Mouse (Mus musculus) myocyte (in vitro differentiated cells): ENCODE results near the gene Spata31d1b. TPM values are rescaled to one million over a fixed set of nuclear protein-coding genes. Genes with fewer than 3 reads are reported as not detected.
"Not testable (repeated sequence)": the region's sequence is repeated elsewhere in the genome, so short reads cannot be mapped to it uniquely, and the experiment has no call there.

ENCODE experiments used
- H3K27me3 ChIP-seq: one replicate; pipeline ENCODE4 v1.6.1; 2011; ENCODE audit not compliant: control insufficient read depth, insufficient read depth, insufficient read length
- H3K36me3 ChIP-seq: one replicate; pipeline ENCODE4 v1.6.1; 2011; ENCODE audit not compliant: control insufficient read depth, insufficient read depth
- H3K4me2 ChIP-seq: one replicate; pipeline ENCODE4 v1.6.1; 2011; ENCODE audit warnings: low read depth, control low read depth
- H3K4me3 ChIP-seq: one replicate; pipeline ENCODE4 v1.5.1; 2011; ENCODE audit warnings: mild to moderate bottlenecking, control low read depth, moderate library complexity
- H3K79me2 ChIP-seq: one replicate; pipeline ENCODE4 v1.6.1; 2011; ENCODE audit not compliant: control insufficient read depth, insufficient read depth
- H3ac ChIP-seq: one replicate; pipeline ENCODE4 v1.6.1; 2011; ENCODE audit not compliant: control insufficient read depth, insufficient read length
- CEBPB ChIP-seq: IDR thresholded peaks from 2 replicates; pipeline ENCODE4 v1.6.1; 2011; ENCODE audit warnings: mild to moderate bottlenecking, moderate library complexity; ENCODE audit not compliant: poor library complexity, insufficient read depth, severe bottlenecking
- E2F4 ChIP-seq: IDR thresholded peaks from one replicate; pipeline ENCODE4 v1.6.1; 2011; ENCODE audit warnings: mild to moderate bottlenecking, control low read depth, moderate library complexity; ENCODE audit not compliant: insufficient read depth
- MAX ChIP-seq: IDR thresholded peaks from one replicate; pipeline ENCODE4 v1.6.1; 2011; ENCODE audit warnings: low read depth, mild to moderate bottlenecking, control low read depth
- MYOD1 ChIP-seq, 3 experiments: IDR thresholded peaks; one replicate each; pipeline ENCODE4 v1.6.1; 2011; ENCODE audit warnings: control low read depth in 2 of 3, low read depth in 2 of 3, mild to moderate bottlenecking in 2 of 3, moderate library complexity in 1 of 3; ENCODE audit not compliant: insufficient read length in 2 of 3, control insufficient read depth in 1 of 3
- MYOG ChIP-seq, 3 experiments: IDR thresholded peaks; one replicate each; pipeline ENCODE4 v1.6.1; 2011; ENCODE audit warnings: control low read depth in 2 of 3, low read depth in 2 of 3, mild to moderate bottlenecking in 2 of 3; ENCODE audit not compliant: insufficient read length in 2 of 3, control insufficient read depth in 1 of 3, insufficient read depth in 1 of 3
- POLR2A ChIP-seq: IDR thresholded peaks from one replicate; pipeline ENCODE4 v1.6.1; 2011; ENCODE audit warnings: low read depth, mild to moderate bottlenecking, control low read depth, moderate library complexity; ENCODE audit not compliant: insufficient read length
- POLR2AphosphoS2 ChIP-seq: IDR thresholded peaks from one replicate; pipeline ENCODE4 v1.6.1; 2011; ENCODE audit warnings: low read depth, control low read depth; ENCODE audit not compliant: insufficient read length
- REST ChIP-seq: IDR thresholded peaks from one replicate; pipeline ENCODE4 v1.6.1; 2011; ENCODE audit warnings: mild to moderate bottlenecking, control low read depth, moderate library complexity; ENCODE audit not compliant: insufficient read depth, insufficient read length
- SRF ChIP-seq: IDR thresholded peaks from one replicate; pipeline ENCODE4 v1.6.1; 2011; ENCODE audit warnings: low read depth; ENCODE audit not compliant: control insufficient read depth, insufficient read length
- TCF12 ChIP-seq: IDR thresholded peaks from one replicate; pipeline ENCODE4 v1.6.1; 2011; ENCODE audit warnings: mild to moderate bottlenecking, control low read depth; ENCODE audit not compliant: poor library complexity, insufficient read depth, severe bottlenecking
- TCF3 ChIP-seq: IDR thresholded peaks from one replicate; pipeline ENCODE4 v1.6.1; 2011; ENCODE audit warnings: low read depth, control low read depth; ENCODE audit not compliant: insufficient read length
- USF1 ChIP-seq: IDR thresholded peaks from one replicate; pipeline ENCODE4 v1.6.1; 2011; ENCODE audit warnings: low read depth, mild to moderate bottlenecking, control low read depth, moderate library complexity
- polyA plus RNA-seq: library from polyadenylated mRNA; unstranded; fragments of >200 nt; fragmentation: generic; extraction: Trizol; gene quantifications from one replicate; pipeline ENCODE4 v1.2.1, GENCODE M21; 2012; ENCODE audit warnings: missing spikeins

Spata31d1b gene
- polyA plus RNA-seq, 1 experiment, result not detected

DNA sequence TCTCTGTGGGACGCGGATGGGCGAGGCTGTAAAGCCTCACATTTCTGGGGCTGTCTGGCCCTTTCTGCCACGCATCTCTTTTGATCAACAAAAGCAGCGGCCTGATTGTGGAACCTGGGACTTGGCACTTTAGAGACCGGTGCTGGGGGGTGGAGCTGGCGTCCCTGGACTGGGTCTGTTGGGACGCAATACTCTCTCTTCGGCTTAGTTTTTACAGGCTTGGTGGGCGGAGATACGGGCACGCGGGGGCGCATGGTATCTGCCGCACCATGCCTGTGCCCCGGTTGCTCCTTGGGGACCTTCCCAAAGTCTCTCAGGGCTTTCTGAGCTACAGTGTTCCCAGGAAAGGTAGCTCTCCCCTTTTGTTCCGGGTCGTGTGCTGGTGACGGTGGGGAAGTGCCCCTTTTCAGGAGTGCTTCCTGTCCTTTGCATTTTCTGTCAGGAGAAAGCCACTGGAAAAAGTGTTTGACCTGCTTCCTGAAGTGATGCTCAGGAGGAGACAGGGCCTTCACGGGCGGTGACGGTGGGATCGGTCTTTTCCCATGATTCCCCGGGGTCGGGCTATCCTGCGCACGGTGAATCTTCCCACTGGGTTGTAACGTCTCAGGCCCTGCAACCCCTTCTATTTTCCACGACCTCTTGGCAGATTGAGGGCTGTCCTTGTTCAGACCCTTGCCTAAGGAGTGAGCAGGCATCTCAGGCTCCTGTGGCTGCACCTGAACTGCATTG lies 14.2 kb downstream of the Spata31d1b start:
- Histone ChIP-seq H3ac (no peak overlapping the region), H3K4me2 (no peak overlapping the region), H3K27me3 (peaks cover 46% of the 10 kb centered on the region), H3K79me2 (no peaks in the 10 kb centered on the region), H3K4me3 (no peak overlapping the region), H3K36me3 (no peaks in the 10 kb centered on the region)
- TF ChIP-seq POLR2AphosphoS2, result no peak
- TF ChIP-seq POLR2A, result no peak
- no peak for TF ChIP-seq REST
- no peak for TF ChIP-seq TCF12
- no peak for TF ChIP-seq TCF3
- TF ChIP-seq MAX, result no peak

GRCm38 (mm10) chr13:59728378-59729093 lies 16.5 kb downstream of the Spata31d1b start:
- Histone ChIP-seq H3K79me2 (no peaks in the 10 kb centered on the region), H3K36me3 (no peaks in the 10 kb centered on the region), H3K4me2 (no peak overlapping the region), H3K27me3 (peaks cover 37% of the 10 kb centered on the region), H3K4me3 (no peak overlapping the region), H3ac (no peak overlapping the region)
- TF ChIP-seq E2F4, result no peak
- TF ChIP-seq USF1, result no peak
- TF ChIP-seq REST, result no peak
- no peak for TF ChIP-seq MAX
- no peak for TF ChIP-seq MYOG (IDR thresholded peaks at IDR 0.05; ENCODE audit: control insufficient read depth in 1 of 3, insufficient read depth in 1 of 3, insufficient read length in 2 of 3, low read depth in 2 of 3)
- no peak for TF ChIP-seq POLR2A
- TF ChIP-seq TCF3, result no peak
- TF ChIP-seq POLR2AphosphoS2, result no peak
- TF ChIP-seq TCF12, result no peak
- no peak for TF ChIP-seq SRF
- no peak for TF ChIP-seq MYOD1 (IDR thresholded peaks at IDR 0.05; ENCODE audit: control insufficient read depth in 1 of 3, insufficient read length in 2 of 3, low read depth in 2 of 3)
- no peak for TF ChIP-seq CEBPB

DNA sequence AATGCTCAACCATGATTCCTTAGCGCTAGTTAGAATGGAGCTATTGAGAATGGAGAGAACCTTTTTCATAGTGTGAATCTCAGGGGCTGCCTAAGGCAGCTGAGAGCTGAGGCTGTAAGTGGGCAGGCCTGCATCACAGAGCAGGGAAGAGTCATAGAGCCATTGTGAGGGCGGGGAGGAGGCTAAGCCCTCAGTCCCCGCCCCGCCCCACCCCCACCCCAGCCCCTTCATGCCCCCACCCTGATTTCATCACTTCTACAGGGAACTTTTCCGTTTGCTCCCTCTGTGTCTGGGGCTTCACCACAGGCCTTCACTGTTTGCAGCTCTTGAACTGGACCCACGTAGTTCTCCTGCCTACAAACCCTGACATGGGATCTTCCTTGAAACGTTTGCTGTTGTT lies 19.6 kb downstream of the Spata31d1b start, which contains the start of gene Spata31d1d:
Gene Spata31d1d, minus strand, starts transcription at position 101 of the 400 bp plus-strand sequence.
- H3K4me2 ChIP-seq, result no peak within 1 kb of the TSS
- H3ac ChIP-seq, result no peak within 1 kb of the TSS
- no peaks in the 10 kb centered on the region for H3K79me2 ChIP-seq
- peaks cover 17% of the 10 kb centered on the region for H3K27me3 ChIP-seq
- H3K36me3 ChIP-seq, result no peaks in the 10 kb centered on the region
- TF ChIP-seq MYOD1 (IDR thresholded peaks at IDR 0.05; ENCODE audit: control insufficient read depth in 1 of 3, insufficient read length in 2 of 3, low read depth in 2 of 3) (no peak), MYOG (IDR thresholded peaks at IDR 0.05; ENCODE audit: control insufficient read depth in 1 of 3, insufficient read depth in 1 of 3, insufficient read length in 2 of 3, low read depth in 2 of 3) (no peak), POLR2A (no peak)
- H3K4me3 ChIP-seq, result no peak within 1 kb of the TSS

DNA sequence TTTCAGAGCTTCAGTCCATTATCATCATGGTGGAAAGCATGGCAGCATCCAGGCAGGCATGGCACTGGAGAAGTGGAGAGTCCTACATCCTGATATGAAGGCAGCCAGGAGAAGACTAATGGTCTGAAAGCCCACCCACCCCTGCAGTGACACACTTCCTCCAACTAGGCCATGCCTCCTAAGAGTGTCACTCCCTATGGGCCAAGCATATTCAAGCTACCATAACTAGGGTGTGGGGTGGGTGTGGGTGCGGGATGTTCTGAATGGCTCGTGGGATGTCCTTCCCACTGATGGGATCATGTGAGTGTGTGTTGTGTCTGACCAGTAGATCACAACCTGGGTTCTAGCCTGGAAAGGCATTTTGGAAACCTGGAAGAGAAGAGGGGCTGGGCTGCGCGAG lies 21.9 kb downstream of the Spata31d1b start:
- Histone ChIP-seq H3K4me2 (no peak overlapping the region), H3K36me3 (no peaks in the 10 kb centered on the region), H3ac (no peak overlapping the region), H3K27me3 (peaks cover 19% of the 10 kb centered on the region), H3K79me2 (no peaks in the 10 kb centered on the region), H3K4me3 (no peak overlapping the region)
- TF ChIP-seq POLR2A, result no peak
- no peak for TF ChIP-seq MYOG (IDR thresholded peaks at IDR 0.05; ENCODE audit: control insufficient read depth in 1 of 3, insufficient read depth in 1 of 3, insufficient read length in 2 of 3, low read depth in 2 of 3)
- no peak for TF ChIP-seq TCF12
- no peak for TF ChIP-seq USF1
- TF ChIP-seq CEBPB, result no peak
- TF ChIP-seq E2F4, result no peak
- no peak for TF ChIP-seq SRF
- no peak for TF ChIP-seq TCF3
- TF ChIP-seq MAX, result no peak
- TF ChIP-seq REST, result no peak
- no peak for TF ChIP-seq POLR2AphosphoS2
- TF ChIP-seq MYOD1 (IDR thresholded peaks at IDR 0.05; ENCODE audit: control insufficient read depth in 1 of 3, insufficient read length in 2 of 3, low read depth in 2 of 3), result no peak

- H3K4me2 ChIP-seq, H3K36me3 ChIP-seq, H3K4me3 ChIP-seq, H3K79me2 ChIP-seq, H3ac ChIP-seq: not testable (repeated sequence)
- peaks cover 14% of the 10 kb centered on the region for H3K27me3 ChIP-seq
Observed at GRCm38 (mm10) chr13:59734347-59734746, 22.3 kb downstream of the Spata31d1b start.
